Mouse (Mus musculus) E14TG2a.4 (cell line): Measurements from ENCODE around the gene Tubb4a.

Source experiments
- CTCF ChIP-seq: conservative IDR thresholded peaks from 2 replicates; pipeline ENCODE4 v1.5.1; 2014; ENCODE audit warnings: low read length
- NANOG ChIP-seq: IDR thresholded peaks from 2 replicates; pipeline ENCODE4 v1.6.1; 2014; ENCODE audit warnings: borderline replicate concordance, low read length, mixed read lengths
- POU5F1 ChIP-seq: IDR thresholded peaks from 2 replicates; pipeline ENCODE4 v1.6.1; 2014; ENCODE audit warnings: low read length, borderline replicate concordance

DNA sequence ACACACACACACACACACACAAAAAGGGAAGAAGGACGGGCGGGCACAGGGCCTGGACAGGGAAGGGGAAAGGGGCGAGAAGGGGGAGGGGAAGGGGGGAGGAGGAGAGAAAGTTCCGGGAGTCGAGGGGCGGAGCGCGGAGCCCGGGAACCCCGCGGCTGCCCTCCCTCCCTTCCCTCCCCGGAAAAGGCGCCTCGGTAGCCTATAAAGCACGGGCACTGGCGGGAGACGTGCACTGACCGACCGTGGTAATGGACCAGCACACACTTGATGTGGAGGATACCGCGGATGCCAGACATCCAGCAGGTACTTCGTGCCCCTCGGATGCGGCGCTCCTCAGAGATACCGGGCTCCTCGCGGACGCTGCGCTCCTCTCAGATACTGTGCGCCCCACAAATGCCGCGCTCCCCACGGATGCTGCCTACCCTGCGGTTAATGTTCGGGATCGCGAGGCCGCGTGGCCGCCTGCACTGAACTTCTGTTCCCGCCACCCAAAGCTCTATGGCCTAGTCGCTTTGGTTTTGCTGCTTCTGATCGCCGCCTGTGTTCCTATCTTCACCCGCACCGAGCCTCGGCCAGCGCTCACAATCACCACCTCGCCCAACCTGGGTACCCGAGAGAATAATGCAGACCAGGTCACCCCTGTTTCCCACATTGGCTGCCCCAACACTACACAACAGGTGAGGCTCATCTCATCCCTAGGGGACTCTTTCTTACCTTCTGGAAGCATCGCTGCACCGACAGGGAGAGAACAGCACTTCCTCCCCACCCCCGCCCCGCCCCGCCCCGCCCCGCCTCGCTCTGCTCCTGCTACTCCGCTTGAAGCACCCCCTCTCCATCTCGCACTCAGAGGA is 17.8 kb upstream of the Tubb4a start, which contains the start of gene Tnfsf9:
- no peak for TF ChIP-seq CTCF
- no peak for TF ChIP-seq POU5F1
- no peak for TF ChIP-seq NANOG
